Mouse (Mus musculus): ENCODE measurements around the gene Rab1a.
"Not testable (repeated sequence)": the region's sequence is repeated elsewhere in the genome, so short reads cannot be mapped to it uniquely, and the experiment has no call there.

Gene Rab1a

GRCm38 (mm10) chr11:20217227-20217626 is 16.0 kb downstream of the Rab1a start:
- in situ Hi-C loops (cut with MboI, MseI) = no loop called here

GRCm38 (mm10) chr11:20221671-20222070 is 20.4 kb downstream of the Rab1a start:
- in situ Hi-C loops (cut with MboI, MseI) = not testable (repeated sequence)

- in situ Hi-C loops (cut with MboI, MseI) = no loop called here
These were observed 23.0 kb downstream of the Rab1a start for GRCm38 (mm10) chr11:20224196-20224595.

GRCm38 (mm10) chr11:20225938-20226337 is 24.7 kb downstream of the Rab1a start:
- in situ Hi-C loops (cut with MboI, MseI) = no loop called here

- in situ Hi-C loops (cut with MboI, MseI) = no loop called here
These were observed 27.4 kb downstream of the Rab1a start for GRCm38 (mm10) chr11:20228666-20229065.

- in situ Hi-C loops (cut with MboI, MseI) = no loop called here
These were observed 28.1 kb downstream of the Rab1a start for GRCm38 (mm10) chr11:20229311-20229710.

GRCm38 (mm10) chr11:20230286-20230685 is 29.1 kb downstream of the Rab1a start:
- in situ Hi-C loops (cut with MboI, MseI) = no loop called here

GRCm38 (mm10) chr11:20231128-20231878 is 30.1 kb downstream of the Rab1a start:
- in situ Hi-C loops (cut with MboI, MseI) = no loop called here

GRCm38 (mm10) chr11:20232016-20232755 is 31.0 kb downstream of the Rab1a start:
- in situ Hi-C loops (cut with MboI, MseI) = no loop called here

GRCm38 (mm10) chr11:20234233-20234632 is 33.0 kb downstream of the Rab1a start:
- in situ Hi-C loops (cut with MboI, MseI) = no loop called here

- in situ Hi-C loops (cut with MboI, MseI) = no loop called here
These were observed 35.8 kb downstream of the Rab1a start for GRCm38 (mm10) chr11:20237018-20237417.

- in situ Hi-C loops (cut with MboI, MseI) = no loop called here
These were observed 36.7 kb downstream of the Rab1a start for GRCm38 (mm10) chr11:20237976-20238375.

- in situ Hi-C loops (cut with MboI, MseI) = no loop called here
These were observed 38.1 kb downstream of the Rab1a start for GRCm38 (mm10) chr11:20239279-20239861.

GRCm38 (mm10) chr11:20240331-20240730 is 39.1 kb downstream of the Rab1a start:
- in situ Hi-C loops (cut with MboI, MseI) = loop anchor here in 1 of 2 experiments (10.0 kb wide), 1 partner anchor 394 kb away; no protein-coding TSS in a partner anchor

GRCm38 (mm10) chr11:20241311-20241710 is 40.1 kb downstream of the Rab1a start:
- in situ Hi-C loops (cut with MboI, MseI) = loop anchor here in 1 of 2 experiments (10.0 kb wide), 1 partner anchor 393 kb away; no protein-coding TSS in a partner anchor

GRCm38 (mm10) chr11:20242366-20243056 is 41.3 kb downstream of the Rab1a start:
- in situ Hi-C loops (cut with MboI, MseI) = loop anchor here in 1 of 2 experiments (10.0 kb wide), 1 partner anchor 392 kb away; no protein-coding TSS in a partner anchor

- in situ Hi-C loops (cut with MboI, MseI) = loop anchor here in 1 of 2 experiments (10.0 kb wide), 1 partner anchor 391 kb away; no protein-coding TSS in a partner anchor
These were observed 42.1 kb downstream of the Rab1a start for GRCm38 (mm10) chr11:20243214-20243913.

GRCm38 (mm10) chr11:20244336-20245290 is 43.4 kb downstream of the Rab1a start:
- in situ Hi-C loops (cut with MboI, MseI) = loop anchor here in 1 of 2 experiments (10.0 kb wide), 1 partner anchor 390 kb away; no protein-coding TSS in a partner anchor

GRCm38 (mm10) chr11:20245316-20245715 is 44.1 kb downstream of the Rab1a start:
- in situ Hi-C loops (cut with MboI, MseI) = loop anchor here in 1 of 2 experiments (10.0 kb wide), 1 partner anchor 389 kb away; no protein-coding TSS in a partner anchor

All from T-helper 17 cell (primary cell).